Mouse (Mus musculus) brain, embryonic 18.5 days (tissue): Measurements from ENCODE around the gene Tmem51.
"Not testable (repeated sequence)": the region's sequence is repeated elsewhere in the genome, so short reads cannot be mapped to it uniquely, and the experiment has no call there.

Source experiments
- DNase-seq: peaks from one replicate; pipeline ENCODE4 v3.0.0-alpha.2; 2012; ENCODE audit warnings: low read depth, low spot score

The Tmem51 gene

GRCm38 (mm10) chr4:142024536-142024935 is 59.6 kb downstream of the Tmem51 start:
- no peak for DNase-seq

GRCm38 (mm10) chr4:142023166-142023565 is 60.9 kb downstream of the Tmem51 start:
- DNase-seq = no peak

GRCm38 (mm10) chr4:142017686-142018085 is 66.4 kb downstream of the Tmem51 start:
- no peak for DNase-seq

GRCm38 (mm10) chr4:142014659-142015608 is 69.2 kb downstream of the Tmem51 start, which contains the start of gene Fhad1:
Gene Fhad1 (minus strand): TSS chr4:142015082.
- no peak for DNase-seq

GRCm38 (mm10) chr4:142011236-142011635 is 72.9 kb downstream of the Tmem51 start:
- no peak for DNase-seq

- no peak for DNase-seq
Observed at GRCm38 (mm10) chr4:142010441-142010840, 73.7 kb downstream of the Tmem51 start.

- no peak for DNase-seq
Observed at GRCm38 (mm10) chr4:142008206-142008605, 75.9 kb downstream of the Tmem51 start.

GRCm38 (mm10) chr4:142000581-142000980 is 83.5 kb downstream of the Tmem51 start:
- DNase-seq = no peak

GRCm38 (mm10) chr4:141999494-142000074 is 84.5 kb downstream of the Tmem51 start:
- DNase-seq = no peak

- no peak for DNase-seq
Observed at GRCm38 (mm10) chr4:141998282-141998821, 85.8 kb downstream of the Tmem51 start.

GRCm38 (mm10) chr4:141996880-141997279 is 87.2 kb downstream of the Tmem51 start:
- no peak for DNase-seq

GRCm38 (mm10) chr4:141996086-141996485 is 88.0 kb downstream of the Tmem51 start:
- no peak for DNase-seq

GRCm38 (mm10) chr4:141994062-141994471 is 90.0 kb downstream of the Tmem51 start:
- not testable (repeated sequence) for DNase-seq

- no peak for DNase-seq
Observed at GRCm38 (mm10) chr4:141993347-141994061, 90.6 kb downstream of the Tmem51 start.

GRCm38 (mm10) chr4:141992530-141993204 is 91.4 kb downstream of the Tmem51 start:
- no peak for DNase-seq

GRCm38 (mm10) chr4:141988178-141988577 is 95.9 kb downstream of the Tmem51 start:
- no peak for DNase-seq

- DNase-seq = no peak
Observed at GRCm38 (mm10) chr4:141983689-141984088, 100.4 kb downstream of the Tmem51 start.

GRCm38 (mm10) chr4:141981475-141981874 is 102.6 kb downstream of the Tmem51 start:
- DNase-seq = no peak
